Mouse (Mus musculus) ovary, postnatal 14 days (tissue): ENCODE results near the gene Retreg3.
"Not testable (repeated sequence)": the region's sequence is repeated elsewhere in the genome, so short reads cannot be mapped to it uniquely, and the experiment has no call there.

Source experiments
- DNase-seq: peaks from one replicate; pipeline ENCODE4 v3.0.0; 2022; ENCODE audit warnings: low spot score

The Retreg3 gene

GRCm38 (mm10) chr11:101119761-101120544, at the start of gene Retreg3, which contains the start of gene Tubg1:
Gene Retreg3, minus strand, starts transcription at chr11:101119893.
Gene Tubg1, plus strand, starts transcription at chr11:101119938.
- DNase-seq = peak; percentile 98

- DNase-seq = no peak
These were observed 48.7 kb upstream of the Retreg3 start for GRCm38 (mm10) chr11:101168301-101168980.

GRCm38 (mm10) chr11:101167963-101168300, 48.2 kb upstream of the Retreg3 start:
- no peak for DNase-seq

- DNase-seq = no peak
These were observed 47.7 kb upstream of the Retreg3 start for GRCm38 (mm10) chr11:101167211-101167962.

- no peak for DNase-seq
These were observed 46.7 kb upstream of the Retreg3 start for GRCm38 (mm10) chr11:101166357-101166756.

GRCm38 (mm10) chr11:101164677-101165580, 45.2 kb upstream of the Retreg3 start:
- DNase-seq = no peak

GRCm38 (mm10) chr11:101164351-101164665, 44.6 kb upstream of the Retreg3 start:
- no peak for DNase-seq

GRCm38 (mm10) chr11:101163476-101164350, 44.0 kb upstream of the Retreg3 start:
- DNase-seq = no peak

GRCm38 (mm10) chr11:101162772-101163171, 43.1 kb upstream of the Retreg3 start:
- DNase-seq = no peak

- no peak for DNase-seq
These were observed 42.6 kb upstream of the Retreg3 start for GRCm38 (mm10) chr11:101162301-101162700.

- DNase-seq = no peak
These were observed 41.9 kb upstream of the Retreg3 start for GRCm38 (mm10) chr11:101161551-101161950.

GRCm38 (mm10) chr11:101160981-101161505, 41.4 kb upstream of the Retreg3 start:
- not testable (repeated sequence) for DNase-seq

- not testable (repeated sequence) for DNase-seq
These were observed 40.5 kb upstream of the Retreg3 start for GRCm38 (mm10) chr11:101160151-101160550.

- DNase-seq = no peak
These were observed 36.2 kb upstream of the Retreg3 start, which contains the start of gene Tubg2 for GRCm38 (mm10) chr11:101155728-101156371. Gene Tubg2, plus strand, starts transcription at chr11:101155907.

- DNase-seq = no peak
These were observed 35.5 kb upstream of the Retreg3 start for GRCm38 (mm10) chr11:101155151-101155550.

- DNase-seq = no peak
These were observed 35.0 kb upstream of the Retreg3 start for GRCm38 (mm10) chr11:101154648-101155047.

GRCm38 (mm10) chr11:101152825-101153224, 33.1 kb upstream of the Retreg3 start:
- no peak for DNase-seq

- no peak for DNase-seq
These were observed 31.4 kb upstream of the Retreg3 start for GRCm38 (mm10) chr11:101151063-101151462.

GRCm38 (mm10) chr11:101149178-101150105, 29.7 kb upstream of the Retreg3 start:
- DNase-seq = no peak
